Mouse (Mus musculus) spleen, adult 2 months (tissue): ENCODE results near the gene Slc50a1.

Experiments
- CTCF ChIP-seq: fragments of 200-500 bp; IDR thresholded peaks from 2 replicates; pipeline ENCODE4 v1.5.1; 2011; ENCODE audit warnings: mild to moderate bottlenecking, inconsistent platforms; ENCODE audit not compliant: insufficient read depth, insufficient read length, insufficient replicate concordance; ENCODE audit errors: extremely low read depth
- POLR2A ChIP-seq: fragments of 200-500 bp; IDR thresholded peaks from 2 replicates; pipeline ENCODE4 v1.6.1; 2011; ENCODE audit warnings: low read depth, low read length, inconsistent platforms

DNA sequence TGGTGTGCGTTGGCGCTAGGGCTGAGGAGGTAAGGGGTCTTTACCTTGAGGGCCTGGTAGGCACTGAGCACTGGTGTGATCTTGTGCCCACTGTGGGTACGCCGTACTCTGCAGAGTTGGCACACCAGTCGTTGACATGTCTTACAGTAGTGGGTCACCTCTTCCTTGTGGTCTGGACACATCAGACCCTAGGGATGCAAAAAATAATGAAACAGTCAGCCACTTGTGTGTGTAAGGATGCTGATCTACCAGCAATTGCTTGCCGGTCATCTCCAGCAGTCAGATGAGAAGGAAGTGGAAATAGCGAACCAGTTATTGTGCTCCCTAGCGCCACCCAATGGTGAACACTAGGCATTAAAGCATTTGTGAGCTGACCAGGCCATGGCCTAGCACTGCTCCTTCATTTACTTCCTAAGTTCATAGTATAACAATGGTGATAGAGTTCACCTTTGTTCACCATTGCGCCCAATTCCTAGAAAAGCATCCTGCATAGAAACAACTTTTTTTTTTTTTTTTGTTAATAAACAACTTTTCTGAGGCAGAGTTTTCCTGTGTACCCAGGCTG lies 28.0 kb downstream of the Slc50a1 start:
- TF ChIP-seq POLR2A = no peak
- peak; percentile 46; the same call in 1 of the 2 replicates for TF ChIP-seq CTCF
